Mouse (Mus musculus) ES-Bruce4 (cell line): ENCODE results near the gene Nin. TPM values are rescaled to one million over a fixed set of nuclear protein-coding genes. Genes with fewer than 3 reads are reported as not detected.

ENCODE experiments used
- H3K27ac ChIP-seq: 2 replicates; pipeline ENCODE4 v1.5.1; 2012; ENCODE audit warnings: low read length, inconsistent platforms; ENCODE audit not compliant: insufficient read depth
- H3K27me3 ChIP-seq: 2 replicates; pipeline ENCODE4 v1.6.1; 2012; ENCODE audit warnings: mild to moderate bottlenecking, low read length, inconsistent platforms; ENCODE audit not compliant: control insufficient read depth, poor library complexity, insufficient read depth, severe bottlenecking
- H3K36me3 ChIP-seq: 2 replicates; pipeline ENCODE4 v1.6.1; 2012; ENCODE audit warnings: inconsistent platforms, mild to moderate bottlenecking, low read length, moderate library complexity; ENCODE audit not compliant: control insufficient read depth, poor library complexity, insufficient read depth, severe bottlenecking
- H3K4me1 ChIP-seq: one replicate; pipeline ENCODE4 v1.8.1; 2011; ENCODE audit warnings: low read length; ENCODE audit not compliant: control insufficient read depth, insufficient read depth
- H3K4me3 ChIP-seq: 2 replicates; pipeline ENCODE4 v1.5.1; 2011; ENCODE audit warnings: low read depth, mild to moderate bottlenecking, low read length
- H3K9ac ChIP-seq: 2 replicates; pipeline ENCODE4 v1.6.1; 2012; ENCODE audit warnings: low read depth, mild to moderate bottlenecking, inconsistent platforms; ENCODE audit not compliant: poor library complexity, severe bottlenecking
- H3K9me3 ChIP-seq: replicated peaks from 2 replicates; pipeline ENCODE4 v1.6.1; 2012; ENCODE audit warnings: mild to moderate bottlenecking, low read length, inconsistent platforms; ENCODE audit not compliant: control insufficient read depth, poor library complexity, insufficient read depth, severe bottlenecking
- CTCF ChIP-seq: IDR thresholded peaks from one replicate; pipeline ENCODE4 v1.8.1; 2011; ENCODE audit warnings: low read depth, low read length
- EP300 ChIP-seq: IDR thresholded peaks from 2 replicates; pipeline ENCODE4 v1.6.1; 2011; ENCODE audit warnings: low read depth, low read length; ENCODE audit not compliant: insufficient read depth
- POLR2A ChIP-seq: IDR thresholded peaks from one replicate; pipeline ENCODE4 v1.8.1; 2011; ENCODE audit warnings: low read length; ENCODE audit not compliant: insufficient read depth
- polyA plus RNA-seq: library from polyadenylated mRNA; stranded (reverse); fragments of >200 nt; gene quantifications from 2 replicates; pipeline ENCODE4 v1.2.4, GENCODE M21; 2011; ENCODE audit warnings: low read depth; ENCODE audit not compliant: missing spikeins, insufficient read depth, insufficient read length

Nin gene
- polyA plus RNA-seq, 1 experiment: 7.3 TPM

DNA sequence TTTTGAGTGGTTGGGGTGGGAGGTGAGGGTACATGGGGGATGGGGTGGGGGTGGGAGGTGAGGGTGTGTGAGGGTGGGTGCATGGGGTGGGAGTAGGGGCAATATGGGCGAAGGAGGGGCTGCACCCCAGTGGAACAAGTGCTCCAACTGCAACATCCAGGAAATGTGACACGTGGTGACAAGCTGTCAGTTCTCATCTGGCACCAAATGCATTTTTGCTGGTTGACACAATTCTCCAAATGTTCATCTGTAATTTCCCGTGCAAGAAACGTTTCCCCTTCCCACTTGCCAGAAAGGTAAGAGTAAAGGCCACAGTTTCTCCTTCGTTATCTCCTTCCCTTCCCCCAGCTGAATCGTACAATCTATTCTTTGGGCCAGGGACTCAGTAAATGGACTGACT lies 7.6 kb downstream of the Nin start:
- Histone ChIP-seq H3K4me3 (no peak overlapping the region), H3K27ac (no peak overlapping the region)

DNA sequence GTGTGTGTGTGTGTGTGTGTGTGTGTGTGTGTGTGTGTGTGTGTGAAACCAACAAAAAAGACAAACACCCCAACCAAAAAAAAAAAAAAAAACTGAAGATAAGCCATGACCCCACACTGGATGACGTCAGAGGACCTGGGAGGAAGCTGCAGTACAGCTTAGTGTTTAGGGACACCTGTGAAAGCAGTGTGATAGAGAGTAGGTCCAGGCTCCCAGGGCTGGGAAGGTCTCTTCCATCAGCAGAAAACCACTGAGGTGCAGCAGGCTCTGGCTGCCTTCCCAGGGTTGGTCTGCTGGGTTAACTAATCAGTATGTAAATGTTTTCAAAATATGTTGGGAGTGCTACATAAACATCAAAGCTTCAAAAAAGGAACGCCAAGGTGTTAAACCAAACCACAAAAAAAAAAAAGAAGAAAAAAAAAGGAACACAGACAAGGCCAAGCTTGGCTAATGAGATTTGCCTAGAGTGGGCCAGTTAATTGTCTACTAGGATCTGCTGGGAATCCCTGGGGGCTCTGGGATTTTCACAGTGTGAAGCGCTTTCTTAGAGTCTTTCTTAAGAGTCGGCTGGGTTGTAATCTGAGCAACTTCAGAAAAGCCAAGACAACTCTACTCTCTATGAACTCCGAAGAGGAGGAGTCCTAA lies 8.6 kb downstream of the Nin start:
- Histone ChIP-seq H3K4me3 (no peak overlapping the region), H3K4me1 (no peaks in the 10 kb centered on the region), H3K27ac (no peak overlapping the region)

More for the DNA sequence above, 7.6 kb downstream of the Nin start:
- H3K4me1 ChIP-seq: no peaks in the 10 kb centered on the region
- H3K27me3 ChIP-seq: no peaks in the 10 kb centered on the region
- H3K9me3 ChIP-seq: no peaks in the 10 kb centered on the region
- TF ChIP-seq POLR2A: no peak
- no peak for TF ChIP-seq CTCF
- no peak for TF ChIP-seq EP300
- H3K36me3 ChIP-seq: no peaks in the 10 kb centered on the region
- no peak overlapping the region for H3K9ac ChIP-seq

DNA sequence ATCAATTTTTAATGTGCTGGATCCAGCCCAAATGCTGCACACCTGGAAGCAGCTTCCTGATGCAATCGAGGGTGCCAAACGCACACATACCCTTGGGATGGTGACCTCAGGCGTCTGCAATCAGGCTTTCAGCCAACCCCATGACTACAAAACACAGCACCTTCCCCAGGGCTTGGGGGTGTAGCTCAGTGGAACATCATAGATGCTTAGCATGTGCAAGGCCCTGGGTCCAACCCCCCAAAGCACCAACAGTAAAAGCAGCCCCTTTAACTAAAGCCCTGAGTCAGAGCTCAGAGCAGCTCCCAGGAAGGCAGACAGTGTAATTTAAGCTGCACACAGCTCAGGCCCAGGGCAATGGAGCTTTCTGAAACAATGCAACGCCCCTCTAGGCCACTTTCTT lies 9.3 kb downstream of the Nin start:
- Histone ChIP-seq H3K27me3 (no peaks in the 10 kb centered on the region), H3K27ac (no peak overlapping the region), H3K36me3 (no peaks in the 10 kb centered on the region), H3K9me3 (no peaks in the 10 kb centered on the region), H3K4me3 (no peak overlapping the region), H3K9ac (no peak overlapping the region), H3K4me1 (no peaks in the 10 kb centered on the region)
- TF ChIP-seq CTCF: no peak
- no peak for TF ChIP-seq POLR2A
- no peak for TF ChIP-seq EP300

More for the DNA sequence above, 8.6 kb downstream of the Nin start:
- Histone ChIP-seq H3K9me3 (no peaks in the 10 kb centered on the region), H3K36me3 (no peaks in the 10 kb centered on the region), H3K27me3 (no peaks in the 10 kb centered on the region), H3K9ac (no peak overlapping the region)
- TF ChIP-seq CTCF: no peak
- no peak for TF ChIP-seq EP300
- no peak for TF ChIP-seq POLR2A

DNA sequence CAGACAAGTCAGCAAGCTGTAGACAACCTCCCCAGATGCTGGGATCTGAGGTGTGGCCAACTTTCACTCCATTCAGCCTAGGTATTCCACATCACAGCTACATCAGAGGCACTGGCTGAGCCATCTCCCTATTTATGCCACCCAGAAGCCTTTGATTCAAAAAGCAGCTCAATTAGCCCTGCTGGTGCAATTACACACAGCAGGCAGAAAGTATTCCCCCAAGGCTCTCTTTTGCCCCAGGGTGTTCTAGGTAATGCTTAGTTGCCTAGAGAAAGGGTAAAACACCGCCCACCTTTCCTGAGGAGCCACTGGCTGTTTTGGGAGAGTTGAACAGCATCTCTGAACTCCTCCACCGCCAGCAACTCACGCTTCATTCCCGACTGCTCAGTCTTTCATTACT lies 10.3 kb downstream of the Nin start:
- no peak overlapping the region for H3K9ac ChIP-seq
- no peak overlapping the region for H3K27ac ChIP-seq
- no peaks in the 10 kb centered on the region for H3K27me3 ChIP-seq
- no peaks in the 10 kb centered on the region for H3K36me3 ChIP-seq
- H3K4me3 ChIP-seq: no peak overlapping the region
- no peak for TF ChIP-seq POLR2A
- TF ChIP-seq EP300: no peak
- TF ChIP-seq CTCF: no peak
- no peaks in the 10 kb centered on the region for H3K9me3 ChIP-seq
- no peaks in the 10 kb centered on the region for H3K4me1 ChIP-seq

DNA sequence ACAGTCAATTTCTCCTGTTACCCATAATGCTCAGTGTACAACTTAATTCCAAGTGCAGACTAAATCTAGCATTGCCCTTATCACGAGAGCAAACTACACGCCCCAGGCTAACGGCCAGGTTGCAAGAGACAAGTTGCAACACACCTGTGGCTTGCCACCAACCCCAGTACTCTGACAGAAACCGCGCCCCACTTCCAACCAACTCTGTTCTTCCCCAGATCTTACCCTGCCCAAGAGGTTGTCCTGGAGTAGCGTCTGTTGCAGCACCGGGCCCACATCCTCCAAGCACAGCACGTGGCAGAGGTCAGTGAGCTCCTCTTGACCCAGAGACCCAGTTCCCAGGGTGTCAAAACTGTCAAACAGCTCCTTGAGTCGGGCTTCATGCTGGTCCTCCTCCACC lies 11.1 kb downstream of the Nin start:
- Histone ChIP-seq H3K36me3 (no peaks in the 10 kb centered on the region), H3K27ac (no peak overlapping the region), H3K9ac (no peak overlapping the region), H3K27me3 (no peaks in the 10 kb centered on the region), H3K4me3 (no peak overlapping the region), H3K4me1 (no peaks in the 10 kb centered on the region), H3K9me3 (no peaks in the 10 kb centered on the region)
- no peak for TF ChIP-seq EP300
- TF ChIP-seq CTCF: no peak
- no peak for TF ChIP-seq POLR2A

DNA sequence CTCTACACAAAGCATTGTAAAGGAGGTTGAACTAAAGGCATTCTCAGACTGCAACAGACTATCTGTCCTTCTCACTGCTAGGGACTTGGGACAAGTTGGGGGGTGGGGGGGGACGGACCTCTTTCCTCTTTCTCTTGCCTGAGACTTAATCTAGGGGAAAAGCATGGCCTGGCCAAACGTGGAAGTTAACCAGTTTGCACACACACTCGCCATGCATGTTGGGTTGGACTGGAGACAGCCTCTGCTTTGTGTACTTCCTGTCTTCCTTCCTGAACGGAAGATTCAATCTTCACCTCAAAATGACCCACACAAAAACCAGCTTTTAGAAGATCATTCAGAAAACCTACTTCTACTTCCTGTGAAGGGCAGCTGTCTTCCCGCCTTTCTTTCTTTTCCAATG lies 11.7 kb downstream of the Nin start:
- Histone ChIP-seq H3K27me3 (no peaks in the 10 kb centered on the region), H3K27ac (no peak overlapping the region), H3K4me1 (peaks cover 1% of the 10 kb centered on the region), H3K4me3 (no peak overlapping the region), H3K36me3 (no peaks in the 10 kb centered on the region), H3K9me3 (no peaks in the 10 kb centered on the region), H3K9ac (no peak overlapping the region)
- TF ChIP-seq CTCF (no peak), EP300 (no peak), POLR2A (no peak)
